Mouse (Mus musculus) C2C12 (cell line): ENCODE results near the gene Olfr1501.

Source experiments
- CTCF ChIP-seq: IDR thresholded peaks from one replicate; pipeline ENCODE4 v1.5.1; 2011; ENCODE audit not compliant: control insufficient read depth, insufficient read depth, insufficient read length
- FOSL1 ChIP-seq: IDR thresholded peaks from one replicate; pipeline ENCODE4 v1.8.0; 2011; ENCODE audit warnings: mild to moderate bottlenecking, low read length; ENCODE audit not compliant: poor library complexity, insufficient read depth, severe bottlenecking
- MAX ChIP-seq: IDR thresholded peaks from one replicate; pipeline ENCODE4 v1.6.1; 2011; ENCODE audit warnings: mild to moderate bottlenecking, control low read depth
- USF1 ChIP-seq: IDR thresholded peaks from one replicate; pipeline ENCODE4 v1.6.1; 2011; ENCODE audit warnings: low read depth, mild to moderate bottlenecking, control low read depth, moderate library complexity

DNA sequence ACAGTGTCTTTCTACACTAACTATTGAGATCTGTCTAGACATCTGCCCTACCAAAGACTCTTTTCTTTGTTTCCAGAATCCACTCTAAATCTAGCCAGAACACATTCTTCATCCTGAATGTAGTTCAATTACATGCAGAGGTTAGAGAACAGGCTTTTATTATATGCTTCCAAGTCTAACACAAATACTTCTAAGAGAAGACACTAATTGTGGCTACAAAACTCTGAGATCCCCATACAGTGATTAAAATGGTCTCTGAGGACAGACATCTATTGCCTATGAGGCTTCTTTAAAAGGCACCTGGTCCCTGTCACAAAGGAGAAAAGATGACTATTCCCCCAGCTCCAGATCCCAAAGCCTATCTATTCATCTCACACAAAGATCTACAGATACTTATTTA lies 20.1 kb downstream of the Olfr1501 start, which contains the start of gene Olfr1500:
- no peak for TF ChIP-seq CTCF
- no peak for TF ChIP-seq USF1
- no peak for TF ChIP-seq FOSL1
- no peak for TF ChIP-seq MAX
